Mouse (Mus musculus): Measurements from ENCODE around the gene Vmn2r106.

Gene Vmn2r106

DNA sequence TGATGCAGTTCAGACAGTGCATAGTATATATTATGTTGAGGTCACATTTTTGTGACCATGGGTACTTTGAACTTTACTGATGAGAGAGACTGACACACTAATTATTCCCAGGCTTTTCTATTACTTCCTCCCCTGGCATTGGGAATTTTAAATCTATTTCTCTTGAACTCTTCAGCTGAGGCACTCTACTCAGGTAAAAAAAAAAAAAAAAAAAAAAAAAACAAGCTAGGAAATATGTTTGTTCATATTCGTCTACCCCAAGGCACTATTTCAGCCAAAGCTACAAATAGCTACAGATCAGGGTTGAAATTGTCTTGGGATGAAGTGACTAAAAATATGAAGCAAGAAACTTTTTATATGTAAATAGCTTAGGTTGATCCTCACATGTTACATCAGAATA, at the start of gene Vmn2r106:
Vmn2r106 (minus strand) TSS at position 101 of the 400 bp plus-strand sequence.
- no peak for DNase-seq (ENCODE audit: extremely low read depth, low read depth, low spot score)

DNA sequence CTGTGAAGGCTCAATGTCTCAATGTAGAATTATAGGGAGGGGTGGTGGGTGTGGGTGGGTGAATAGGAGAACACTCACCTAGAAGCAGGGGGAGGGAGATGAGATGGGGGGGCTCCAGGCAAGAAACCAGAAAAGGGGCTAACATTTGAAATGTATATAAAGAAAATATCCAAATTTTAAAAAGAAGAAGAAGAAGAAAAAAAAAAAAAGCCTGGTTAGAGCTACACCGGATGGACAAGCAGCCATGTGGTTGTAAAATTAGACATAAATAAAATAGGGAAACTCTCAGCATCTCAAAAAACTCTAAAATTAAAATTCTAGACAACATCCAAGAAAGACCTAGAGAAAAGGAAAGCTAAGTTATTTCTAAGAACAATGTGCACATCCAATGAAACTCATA, 20.4 kb upstream of the Vmn2r106 start:
- no peak for DNase-seq (ENCODE audit: extremely low read depth, low read depth, low spot score)

GRCm38 (mm10) chr17:20286906-20287305, 1.6 kb upstream of the Vmn2r106 start:
- DNase-seq (ENCODE audit: extremely low read depth, low read depth, low spot score), result no peak

DNA sequence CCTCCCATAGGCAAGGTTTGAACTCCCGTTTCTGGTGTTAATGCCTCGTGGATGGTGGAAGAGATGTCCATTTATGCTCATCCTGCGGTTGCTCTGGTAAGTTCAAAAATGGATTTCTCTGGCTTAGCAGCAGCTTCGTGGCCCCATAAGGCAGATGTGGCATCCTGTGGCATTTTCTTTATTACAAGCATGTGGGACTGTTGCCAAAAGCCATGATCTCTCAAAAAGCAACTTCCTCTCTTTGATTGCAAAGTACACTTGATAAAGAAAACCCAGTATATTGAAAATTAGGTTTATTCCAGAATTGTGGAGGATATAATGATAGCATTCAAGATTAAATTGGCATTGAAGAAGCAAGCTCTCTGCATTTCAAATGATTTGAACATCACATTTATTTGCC, 29.8 kb downstream of the Vmn2r106 start:
- DNase-seq (ENCODE audit: extremely low read depth, low read depth, low spot score), result no peak

DNA sequence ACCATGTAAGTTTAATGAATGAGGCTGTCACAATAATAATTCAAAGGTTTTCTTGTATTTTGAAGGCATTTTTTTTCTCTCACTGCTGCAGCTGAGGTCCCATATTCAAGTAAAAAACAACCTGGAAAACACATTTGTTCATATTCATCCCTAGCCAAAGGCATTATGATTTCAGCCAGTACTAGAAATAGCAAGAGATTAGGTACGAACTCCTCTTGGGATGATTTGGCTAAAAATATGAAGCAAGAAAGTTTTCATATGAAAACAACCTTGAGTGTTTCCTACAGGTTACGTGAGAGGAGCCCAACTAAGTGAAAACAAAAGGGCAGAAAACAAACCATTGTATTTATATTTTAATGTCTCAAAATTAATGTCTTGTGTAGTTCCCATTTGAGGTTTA, 50.4 kb downstream of the Vmn2r106 start, which contains the start of gene Vmn2r105:
Vmn2r105 (minus strand) TSS at position 101 of the 400 bp plus-strand sequence.
- no peak for DNase-seq (ENCODE audit: extremely low read depth, low read depth, low spot score)
